In the genomic region with DNA sequence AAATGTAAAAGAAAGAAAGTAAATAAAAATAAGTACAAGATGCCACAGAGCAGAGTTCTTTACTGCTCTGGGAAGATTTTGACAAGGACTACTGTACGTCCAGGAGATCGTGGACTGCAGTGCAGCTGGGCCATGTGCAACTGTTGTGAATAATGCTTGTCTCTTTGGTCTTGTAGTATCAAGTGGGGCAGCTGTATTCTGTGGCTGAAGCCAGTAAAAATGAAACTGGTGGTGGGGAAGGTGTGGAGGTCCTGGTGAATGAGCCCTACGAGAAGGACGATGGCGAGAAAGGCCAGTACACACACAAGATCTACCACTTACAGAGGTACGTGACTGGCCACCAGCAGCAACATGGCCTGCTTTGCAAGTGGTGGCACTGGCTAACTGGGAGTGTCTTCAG, we compare ENCODE assay signal across 26 mouse cellular contexts. TPM values are rescaled to one million over a fixed set of nuclear protein-coding genes. Genes with fewer than 3 reads are reported as not detected.
DNase-seq lines count a peak whose midpoint lies in the region; ATAC-seq and TF ChIP-seq lines count a peak whose summit lies in the region.
"Had no signal": no experiment of that assay in that cellular context is flagged by ENCODE, and none has a peak within 500 bp of the region (broad histone marks: within the 10 kb centered on the region; RNA-seq: fewer than 3 reads in every experiment).

No protein-coding gene starts in this region.

- no peaks in the 10 kb centered on the region for H3K9me3 ChIP-seq in embryonic facial prominence, embryonic 13.5 days
- H3K9me3 ChIP-seq in embryonic facial prominence, embryonic 10.5 days = no peaks in the 10 kb centered on the region
- no peaks in the 10 kb centered on the region for H3K9me3 ChIP-seq in hindbrain, embryonic 10.5 days
- no peaks in the 10 kb centered on the region for H3K9me3 ChIP-seq in hindbrain, embryonic 13.5 days
- no peaks in the 10 kb centered on the region for H3K9me3 ChIP-seq in lung, embryonic 15.5 days
- no peaks in the 10 kb centered on the region for H3K9me3 ChIP-seq in stomach, postnatal 0 days (ENCODE audit: control insufficient read depth, low read length)
- H3K9me3 ChIP-seq: forebrain, embryonic 10.5 days; G1E had no signal

- no peak overlapping the region for H3K4me2 ChIP-seq in embryonic facial prominence, embryonic 13.5 days
- no peak overlapping the region for H3K4me2 ChIP-seq in hindbrain, embryonic 13.5 days
- no peak overlapping the region for H3K4me2 ChIP-seq in lung, embryonic 15.5 days
- no peak overlapping the region for H3K4me2 ChIP-seq in stomach, postnatal 0 days (replicated peaks; ENCODE audit: low read depth)

- H3K9ac ChIP-seq in embryonic facial prominence, embryonic 13.5 days = no peak overlapping the region
- no peak overlapping the region for H3K9ac ChIP-seq in hindbrain, embryonic 13.5 days
- no peak overlapping the region for H3K9ac ChIP-seq in lung, embryonic 15.5 days
- H3K9ac ChIP-seq in stomach, postnatal 0 days (ENCODE audit: low read length) = no peak overlapping the region

- no peak for TF ChIP-seq CTCF in stomach, postnatal 0 days (IDR thresholded peaks at IDR 0.05; ENCODE audit: low read depth)

- no peak for ATAC-seq in embryonic facial prominence, embryonic 13.5 days (ENCODE audit: insufficient number of reproducible peaks, insufficient read depth, low FRiP score, low TSS enrichment, low read depth)
- no peak for ATAC-seq in hindbrain, embryonic 13.5 days (ENCODE audit: low FRiP score)
- no peak for ATAC-seq in lung, embryonic 15.5 days (ENCODE audit: borderline replicate concordance, extremely low read depth, low FRiP score, low TSS enrichment)
- ATAC-seq in stomach, postnatal 0 days (ENCODE audit: low FRiP score, low TSS enrichment) = no peak
- ATAC-seq: activated CD4-positive, CD25-positive, alpha-beta regulatory T cell, adult 4 months; CD4-positive, CD25-positive, alpha-beta regulatory T cell, adult 4 months; hindbrain, embryonic 16.5 days; intestine, postnatal 0 days; midbrain, embryonic 16.5 days had no signal

- no peak for TF ChIP-seq EP300 in stomach, postnatal 0 days (optimal IDR thresholded peaks at IDR 0.05)

- H3K27me3 ChIP-seq in embryonic facial prominence, embryonic 13.5 days = no peaks in the 10 kb centered on the region
- H3K27me3 ChIP-seq in embryonic facial prominence, embryonic 10.5 days (replicated peaks; ENCODE audit: low read depth, poor library complexity, severe bottlenecking) = no peaks in the 10 kb centered on the region
- no peaks in the 10 kb centered on the region for H3K27me3 ChIP-seq in hindbrain, embryonic 10.5 days (ENCODE audit: insufficient read depth, poor library complexity, severe bottlenecking)
- no peaks in the 10 kb centered on the region for H3K27me3 ChIP-seq in hindbrain, embryonic 13.5 days
- H3K27me3 ChIP-seq in lung, embryonic 15.5 days = no peaks in the 10 kb centered on the region
- H3K27me3 ChIP-seq in stomach, postnatal 0 days (ENCODE audit: control insufficient read depth, insufficient read depth, low read length) = no peaks in the 10 kb centered on the region

- 90% methylated on average over 6 of the region's 6 CpGs for WGBS in embryonic facial prominence, embryonic 13.5 days
- 95% methylated on average over 6 of the region's 6 CpGs for WGBS in embryonic facial prominence, embryonic 10.5 days
- WGBS in hindbrain, embryonic 10.5 days = 93% methylated on average over 6 of the region's 6 CpGs
- 93% methylated on average over 6 of the region's 6 CpGs for WGBS in hindbrain, embryonic 13.5 days
- WGBS in lung, embryonic 15.5 days = 84% methylated on average over 6 of the region's 6 CpGs
- 72% methylated on average over 6 of the region's 6 CpGs for WGBS in stomach, postnatal 0 days

- H3K27ac ChIP-seq in embryonic facial prominence, embryonic 13.5 days = 0 out of 2 replicates have a peak overlapping the region, but pooled peaks have one; percentile 0
- H3K27ac ChIP-seq in embryonic facial prominence, embryonic 10.5 days (replicated peaks) = no peak overlapping the region
- H3K27ac ChIP-seq in hindbrain, embryonic 10.5 days = 0 out of 2 replicates have a peak overlapping the region, but pooled peaks have one; percentile 23
- no peak overlapping the region for H3K27ac ChIP-seq in hindbrain, embryonic 13.5 days
- H3K27ac ChIP-seq in lung, embryonic 15.5 days = peak overlapping the region; percentile 25
- peak overlapping the region; percentile 35; the same call in 1 of the 2 replicates for H3K27ac ChIP-seq in stomach, postnatal 0 days (replicated peaks)
- H3K27ac ChIP-seq: forebrain, embryonic 10.5 days; left cerebral cortex, adult 2 months had no signal

- peaks cover 80% of the 10 kb centered on the region for H3K36me3 ChIP-seq in embryonic facial prominence, embryonic 13.5 days
- peaks cover 93% of the 10 kb centered on the region for H3K36me3 ChIP-seq in embryonic facial prominence, embryonic 10.5 days (replicated peaks)
- peaks cover 93% of the 10 kb centered on the region for H3K36me3 ChIP-seq in hindbrain, embryonic 10.5 days
- H3K36me3 ChIP-seq in hindbrain, embryonic 13.5 days = peaks cover 90% of the 10 kb centered on the region
- peaks cover 60% of the 10 kb centered on the region for H3K36me3 ChIP-seq in lung, embryonic 15.5 days
- peaks cover 12% of the 10 kb centered on the region for H3K36me3 ChIP-seq in stomach, postnatal 0 days (ENCODE audit: control insufficient read depth, insufficient read depth, low read length)

- no peak overlapping the region for H3K4me3 ChIP-seq in embryonic facial prominence, embryonic 13.5 days
- H3K4me3 ChIP-seq in embryonic facial prominence, embryonic 10.5 days = no peak overlapping the region
- no peak overlapping the region for H3K4me3 ChIP-seq in hindbrain, embryonic 10.5 days
- no peak overlapping the region for H3K4me3 ChIP-seq in hindbrain, embryonic 13.5 days
- no peak overlapping the region for H3K4me3 ChIP-seq in lung, embryonic 15.5 days
- H3K4me3 ChIP-seq in stomach, postnatal 0 days (ENCODE audit: low read depth, low read length) = no peak overlapping the region
- H3K4me3 ChIP-seq: forebrain, embryonic 10.5 days; left cerebral cortex, adult 2 months had no signal

- no peak for DNase-seq in embryonic facial prominence, embryonic 10.5 days (ENCODE audit: low spot score)
- no peak for DNase-seq in hindbrain, embryonic 10.5 days (ENCODE audit: low spot score)
- DNase-seq in lung, postnatal 4 days = no peak
- DNase-seq in stomach, postnatal 0 days (ENCODE audit: low spot score) = no peak
- DNase-seq in adrenal gland, adult 8-10 months = no peak
- DNase-seq: adrenal gland, postnatal 14 days; cerebellum, adult 11 months; cerebellum, postnatal 14 days; heart, adult 11 months; kidney, postnatal 36 days; left cerebral cortex, postnatal 4 days; lung, postnatal 10 days; right cerebral cortex, postnatal 14 days; spleen, adult 18-20 months; thymus, postnatal 14 days had no signal

- no peaks in the 10 kb centered on the region; the same call in 1 of the 2 replicates for H3K4me1 ChIP-seq in embryonic facial prominence, embryonic 13.5 days
- no peaks in the 10 kb centered on the region for H3K4me1 ChIP-seq in embryonic facial prominence, embryonic 10.5 days
- H3K4me1 ChIP-seq in hindbrain, embryonic 10.5 days (replicated peaks) = no peaks in the 10 kb centered on the region
- no peaks in the 10 kb centered on the region for H3K4me1 ChIP-seq in hindbrain, embryonic 13.5 days (replicated peaks)
- H3K4me1 ChIP-seq in lung, embryonic 15.5 days = no peaks in the 10 kb centered on the region
- no peaks in the 10 kb centered on the region; the same call in 1 of the 2 replicates for H3K4me1 ChIP-seq in stomach, postnatal 0 days (replicated peaks; ENCODE audit: control insufficient read depth, insufficient read depth)

RNA-seq across cellular contexts. Expression of a gene that starts 10.1 kb away (rescaled TPM):
- polyA plus RNA-seq in embryonic facial prominence, embryonic 13.5 days (2015; fragmentation: Nextera tagmentation; extraction: Ambion mirVana) = 66.2 and 74.4 TPM in 2 replicates
- 61.5 TPM in 2 replicates for polyA plus RNA-seq in embryonic facial prominence, embryonic 10.5 days (2016; fragmentation: Nextera tagmentation; extraction: Ambion mirVana)
- polyA plus RNA-seq in hindbrain, embryonic 10.5 days (2016; fragmentation: Nextera tagmentation; extraction: Ambion mirVana) = 68.8 and 80.6 TPM in 2 replicates
- 94.8 and 101 TPM in 2 replicates for polyA plus RNA-seq in hindbrain, embryonic 13.5 days (2015; fragmentation: Nextera tagmentation; extraction: Ambion mirVana)
- 73.4 and 76.8 TPM in 2 replicates for polyA plus RNA-seq in lung, embryonic 15.5 days (2015; fragmentation: Nextera tagmentation; extraction: Ambion mirVana)
- polyA plus RNA-seq in stomach, postnatal 0 days (2015; fragmentation: Nextera tagmentation; extraction: Ambion mirVana) = 79.3 and 84.3 TPM in 2 replicates
- total RNA-seq in adrenal gland, adult 8-10 months (2022) = 100 to 1,000 TPM; 172 to 186 (median 176) TPM

RNA-seq across cellular contexts. Expression of a gene that starts 32.8 kb away (rescaled TPM):
- 23.2 and 26.2 TPM in 2 replicates for polyA plus RNA-seq in embryonic facial prominence, embryonic 13.5 days (2015; fragmentation: Nextera tagmentation; extraction: Ambion mirVana)
- polyA plus RNA-seq in embryonic facial prominence, embryonic 10.5 days (2016; fragmentation: Nextera tagmentation; extraction: Ambion mirVana) = 16.5 and 19.0 TPM in 2 replicates
- polyA plus RNA-seq in hindbrain, embryonic 10.5 days (2016; fragmentation: Nextera tagmentation; extraction: Ambion mirVana) = 20.6 and 24.9 TPM in 2 replicates
- 38.8 and 41.2 TPM in 2 replicates for polyA plus RNA-seq in hindbrain, embryonic 13.5 days (2015; fragmentation: Nextera tagmentation; extraction: Ambion mirVana)
- polyA plus RNA-seq in lung, embryonic 15.5 days (2015; fragmentation: Nextera tagmentation; extraction: Ambion mirVana) = 26.0 TPM in 2 replicates
- polyA plus RNA-seq in stomach, postnatal 0 days (2015; fragmentation: Nextera tagmentation; extraction: Ambion mirVana) = 19.0 and 22.4 TPM in 2 replicates
- total RNA-seq in adrenal gland, adult 8-10 months (2022) = 10 to 100 TPM; 46.2 to 62.5 (median 53.6) TPM

RNA-seq across cellular contexts. Expression of a gene that starts 52.3 kb away (rescaled TPM):
- 38.3 and 43.8 TPM in 2 replicates for polyA plus RNA-seq in embryonic facial prominence, embryonic 13.5 days (2015; fragmentation: Nextera tagmentation; extraction: Ambion mirVana)
- polyA plus RNA-seq in embryonic facial prominence, embryonic 10.5 days (2016; fragmentation: Nextera tagmentation; extraction: Ambion mirVana) = 19.3 and 22.3 TPM in 2 replicates
- 16.4 and 19.0 TPM in 2 replicates for polyA plus RNA-seq in hindbrain, embryonic 10.5 days (2016; fragmentation: Nextera tagmentation; extraction: Ambion mirVana)
- 8.8 and 9.6 TPM in 2 replicates for polyA plus RNA-seq in hindbrain, embryonic 13.5 days (2015; fragmentation: Nextera tagmentation; extraction: Ambion mirVana)
- polyA plus RNA-seq in lung, embryonic 15.5 days (2015; fragmentation: Nextera tagmentation; extraction: Ambion mirVana) = 71.2 and 78.8 TPM in 2 replicates
- polyA plus RNA-seq in stomach, postnatal 0 days (2015; fragmentation: Nextera tagmentation; extraction: Ambion mirVana) = 41.8 and 41.9 TPM in 2 replicates
- total RNA-seq in adrenal gland, adult 8-10 months (2022) = 100 to 1,000 TPM; 151 to 208 (median 180) TPM

Comparison
In these comparisons a context has a peak if more than half of its experiments do, and no peak if none do; other contexts are left out.
1. H3K27ac ChIP-seq: peak in embryonic facial prominence, embryonic 13.5 days (single experiment), hindbrain, embryonic 10.5 days (single experiment), lung, embryonic 15.5 days (single experiment) and stomach, postnatal 0 days (single experiment); none in embryonic facial prominence, embryonic 10.5 days (single experiment) and hindbrain, embryonic 13.5 days (single experiment).